Mouse (Mus musculus): ENCODE results near the gene Sertad3.
A peak's percentile ranks its signal among the peaks of the same experiment; 100 is the strongest.

Gene Sertad3

GRCm38 (mm10) chr7:27467648-27468047 lies 5.9 kb upstream of the Sertad3 start:
- DNase-seq (ENCODE audit: low spot score in 2 of 2): no peak

DNA sequence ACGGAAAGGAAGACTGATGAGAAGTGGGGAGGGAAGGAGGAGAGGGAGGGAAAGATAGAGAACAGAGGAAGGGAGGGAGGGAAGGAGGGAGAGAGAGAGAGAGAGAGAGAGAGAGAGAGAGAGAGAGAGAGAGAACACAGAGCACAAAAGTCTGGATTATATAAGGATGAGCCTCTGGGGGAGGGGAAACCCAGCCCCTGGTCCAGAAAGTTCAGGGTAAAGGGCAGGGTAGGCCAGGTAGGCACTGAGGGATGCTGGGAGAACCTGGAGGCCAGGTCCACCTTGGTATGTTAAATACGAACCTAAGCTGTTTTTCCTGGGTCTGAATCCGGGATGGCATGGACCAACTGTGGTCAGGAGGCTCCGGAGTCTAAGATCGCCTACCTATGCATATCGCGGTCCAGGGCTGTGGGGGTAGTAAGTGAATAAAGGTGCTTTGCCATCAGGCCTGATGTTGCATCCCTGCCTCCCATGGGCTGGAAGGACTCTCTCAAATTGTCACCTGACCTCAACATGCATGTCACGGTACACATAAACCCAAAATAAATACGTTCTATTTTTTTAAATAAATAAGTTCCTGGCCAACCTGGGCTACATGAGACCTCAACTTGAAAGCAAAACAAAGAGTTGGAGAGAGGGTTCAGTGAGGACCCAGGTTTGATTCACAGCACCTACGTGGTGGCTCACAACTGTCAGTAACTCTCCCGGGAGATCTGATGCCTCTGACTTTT lies 2.0 kb upstream of the Sertad3 start:
- DNase-seq (ENCODE audit: low spot score in 2 of 2): no peak

- DNase-seq (ENCODE audit: low spot score in 2 of 2): peak in 1 of 2 experiments; percentile 18
These were observed 972 bp upstream of the Sertad3 start for GRCm38 (mm10) chr7:27472596-27472995.

DNA sequence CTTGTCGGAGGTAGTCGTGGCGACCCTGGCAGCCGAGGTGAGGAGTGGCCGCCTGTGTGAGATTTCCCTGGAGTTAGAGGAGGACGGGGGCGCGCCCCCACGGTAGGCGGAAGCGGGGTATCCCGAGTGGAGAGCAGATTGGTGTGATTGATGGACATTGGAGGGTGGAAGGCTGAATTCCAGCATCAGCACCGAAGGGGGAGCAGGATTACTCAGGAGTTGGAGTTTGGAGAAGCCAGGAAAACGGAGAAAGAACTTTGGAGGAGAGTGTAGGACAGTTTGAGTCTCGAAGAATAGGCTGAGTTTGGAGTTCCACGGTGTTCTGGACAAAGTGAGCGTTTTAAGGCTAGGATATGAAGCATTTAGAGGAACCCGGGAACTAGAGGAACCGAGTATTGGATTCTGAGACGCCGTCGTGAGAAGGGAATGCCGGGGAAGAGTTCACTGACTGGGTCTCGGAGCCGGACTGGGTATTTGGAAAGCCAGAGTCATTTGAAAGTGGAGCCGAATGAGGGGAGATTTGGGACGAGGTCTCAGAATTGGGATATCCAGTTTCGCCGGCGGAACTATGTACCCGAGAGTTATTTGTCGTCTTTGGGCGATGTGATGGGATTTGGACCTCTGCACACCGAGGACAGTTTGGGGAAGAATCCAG lies 394 bp downstream of the Sertad3 start:
- no peak for DNase-seq (ENCODE audit: low spot score in 2 of 2)

GRCm38 (mm10) chr7:27474490-27474954 lies 954 bp downstream of the Sertad3 start:
- peak; percentile 97 for DNase-seq (ENCODE audit: low spot score in 2 of 2)

- DNase-seq (ENCODE audit: low spot score in 2 of 2): no peak
These were observed 2.0 kb downstream of the Sertad3 start for GRCm38 (mm10) chr7:27475596-27475995.

DNA sequence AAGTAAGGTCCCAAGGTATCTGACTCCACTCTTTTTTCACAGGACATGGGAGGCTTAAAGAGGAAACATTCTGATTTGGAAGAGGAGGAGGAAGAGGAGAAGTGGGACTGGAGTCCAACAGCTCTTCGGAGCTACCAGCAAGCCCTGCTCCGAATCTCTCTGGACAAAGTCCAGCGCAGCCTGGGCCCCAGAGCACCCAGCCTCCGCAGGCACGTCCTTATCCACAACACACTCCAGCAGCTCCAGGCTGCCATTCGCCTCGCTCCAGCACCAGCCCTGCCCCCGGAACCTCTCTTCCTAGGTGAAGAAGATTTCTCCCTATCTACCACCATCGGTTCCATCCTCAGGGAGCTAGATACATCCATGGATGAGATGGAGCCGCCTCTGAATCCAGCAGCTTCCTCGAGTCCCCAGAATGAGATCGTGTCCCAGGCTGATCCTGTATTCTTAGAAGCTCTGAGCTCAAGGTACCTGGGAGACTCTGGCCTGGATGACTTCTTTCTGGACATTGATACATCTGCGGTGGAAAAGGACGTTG lies 2.6 kb downstream of the Sertad3 start:
- DNase-seq (ENCODE audit: low spot score in 2 of 2): no peak

DNA sequence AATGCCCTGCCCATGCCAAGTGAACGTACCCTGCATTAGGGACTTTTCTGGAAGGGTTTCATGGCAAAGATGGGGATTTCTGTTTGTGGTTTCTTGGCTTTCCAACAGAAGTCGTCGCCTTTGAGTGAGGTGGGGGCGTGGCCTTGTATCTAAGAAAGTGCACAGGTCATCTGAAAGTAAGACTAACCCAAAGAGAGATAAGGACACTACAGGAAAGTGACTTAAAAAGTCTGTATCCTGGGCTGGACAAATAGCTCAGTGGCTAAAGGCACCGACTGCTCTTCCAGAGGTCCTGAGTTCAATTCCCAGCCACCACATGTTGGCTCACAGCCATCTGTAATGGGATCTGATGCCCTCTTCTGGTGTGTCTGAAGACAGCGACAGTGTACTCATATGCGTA lies 5.0 kb downstream of the Sertad3 start:
- DNase-seq (ENCODE audit: low spot score in 2 of 2): no peak

GRCm38 (mm10) chr7:27479750-27480149 lies 6.2 kb downstream of the Sertad3 start:
- DNase-seq (ENCODE audit: low spot score in 2 of 2): no peak

- DNase-seq (ENCODE audit: low spot score in 2 of 2): no peak
These were observed 6.9 kb downstream of the Sertad3 start for GRCm38 (mm10) chr7:27480506-27480905.

DNA sequence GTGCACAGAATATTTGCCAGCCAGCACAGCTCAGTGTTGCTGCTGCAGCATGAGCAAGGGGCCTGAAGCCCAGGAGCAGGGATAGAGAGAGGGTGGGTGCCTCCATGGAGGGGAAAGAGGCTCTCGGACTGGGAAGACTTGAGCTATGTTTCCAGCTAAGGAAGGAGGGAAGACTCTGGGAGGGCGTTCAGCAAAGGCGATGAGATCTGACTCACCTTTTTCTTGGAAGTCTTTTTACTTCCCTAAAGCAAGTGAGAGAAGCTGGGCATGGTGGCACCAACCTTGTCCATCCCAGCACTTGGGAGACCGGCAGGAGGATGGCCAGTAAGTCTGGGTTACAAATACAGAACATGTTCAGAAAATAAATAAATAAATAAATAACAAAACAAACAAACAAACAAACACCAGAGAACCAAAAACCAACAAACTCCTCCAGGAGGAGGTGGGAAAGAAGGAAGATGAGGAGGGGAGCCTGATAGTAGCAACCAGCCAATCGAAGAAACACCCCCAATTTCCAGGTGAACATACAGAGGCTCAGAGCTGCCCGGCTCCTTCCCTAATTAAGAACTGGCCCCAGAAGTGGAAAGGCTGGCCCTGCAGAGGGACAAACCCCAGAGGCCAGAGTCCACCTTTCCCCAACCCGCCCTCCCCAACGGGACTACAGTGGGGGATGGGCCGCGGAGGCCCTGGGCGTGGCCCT lies 7.5 kb downstream of the Sertad3 start:
- no peak for DNase-seq (ENCODE audit: low spot score in 2 of 2)

GRCm38 (mm10) chr7:27481627-27481969 lies 8.0 kb downstream of the Sertad3 start:
- peak; percentile 54 to 57 for DNase-seq (ENCODE audit: low spot score in 2 of 2)

DNA sequence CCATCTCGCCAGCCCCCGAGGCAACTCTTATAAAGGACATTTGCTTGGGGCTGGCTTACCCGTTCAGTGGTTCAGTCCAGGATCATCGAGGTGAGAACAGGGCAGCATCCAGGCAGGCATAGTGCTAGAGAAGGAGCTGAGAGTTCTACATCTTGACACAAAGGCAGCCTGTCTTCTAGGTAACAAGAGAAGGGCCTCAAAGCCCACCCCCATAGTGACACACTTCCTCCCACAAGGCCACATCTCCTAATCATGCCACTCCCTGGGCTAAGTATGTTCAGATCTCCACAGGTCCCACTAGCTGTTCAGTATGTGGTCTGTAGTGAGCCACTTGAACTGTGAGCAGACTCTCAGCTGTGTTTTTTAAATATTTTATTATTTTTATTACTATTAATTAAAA lies 10.3 kb downstream of the Sertad3 start:
- DNase-seq (ENCODE audit: low spot score in 2 of 2): no peak

- no peak for DNase-seq (ENCODE audit: low spot score in 2 of 2)
These were observed 12.7 kb downstream of the Sertad3 start for GRCm38 (mm10) chr7:27486102-27486769.

- DNase-seq (ENCODE audit: low spot score in 2 of 2): peak; percentile 100
These were observed 13.5 kb downstream of the Sertad3 start, which contains the start of gene Sertad1 for GRCm38 (mm10) chr7:27486770-27487697. Gene Sertad1, plus strand, starts transcription at chr7:27486910.

DNA sequence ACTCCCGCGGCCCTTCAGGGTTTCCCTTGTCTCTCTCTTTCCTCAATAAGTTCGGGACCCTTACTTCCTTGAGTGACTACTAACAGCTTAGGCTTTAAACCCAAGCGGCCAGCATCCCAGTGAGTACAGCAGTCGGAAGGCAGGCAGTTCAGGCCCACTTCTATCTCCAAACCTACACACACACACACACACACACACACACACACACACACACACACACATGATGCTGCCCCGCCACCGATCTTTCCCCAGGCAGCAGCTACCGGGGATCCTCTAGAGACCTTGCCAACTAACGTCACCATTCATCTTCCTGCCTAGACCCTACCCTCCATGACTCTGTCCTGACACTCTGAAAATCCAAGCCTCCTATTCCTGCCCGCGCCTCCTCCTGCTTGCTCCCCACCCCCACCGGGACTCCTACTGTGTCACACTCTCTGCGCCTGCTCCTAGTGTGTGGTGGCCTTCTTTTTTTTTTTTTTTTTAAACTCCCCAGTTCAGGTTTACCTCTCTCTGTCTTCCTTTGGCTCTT lies 14.2 kb downstream of the Sertad3 start:
- peak in 1 of 2 experiments; percentile 16 for DNase-seq (ENCODE audit: low spot score in 2 of 2)

DNA sequence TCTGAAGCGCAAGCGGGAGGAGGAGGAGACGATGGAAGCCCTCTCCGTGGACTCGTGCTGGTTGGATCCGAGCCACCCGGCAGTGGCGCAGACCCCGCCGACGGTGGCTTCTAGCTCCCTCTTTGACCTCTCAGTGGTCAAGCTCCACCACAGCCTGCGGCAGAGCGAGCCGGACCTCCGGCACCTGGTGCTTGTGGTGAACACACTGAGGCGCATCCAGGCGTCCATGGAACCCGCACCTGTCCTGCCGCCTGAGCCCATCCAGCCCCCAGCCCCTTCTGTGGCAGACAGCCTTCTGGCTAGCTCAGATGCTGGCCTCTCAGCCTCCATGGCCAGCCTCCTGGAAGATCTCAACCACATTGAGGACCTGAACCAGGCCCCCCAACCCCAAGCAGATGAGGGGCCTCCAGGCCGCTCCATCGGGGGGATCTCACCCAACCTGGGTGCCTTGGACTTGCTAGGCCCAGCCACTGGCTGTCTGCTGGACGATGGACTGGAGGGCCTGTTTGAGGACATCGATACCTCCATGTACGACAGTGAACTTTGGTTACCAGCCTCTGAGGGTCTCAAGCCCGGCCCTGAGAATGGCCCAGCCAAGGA lies 15.8 kb downstream of the Sertad3 start:
- no peak for DNase-seq (ENCODE audit: low spot score in 2 of 2)

DNA sequence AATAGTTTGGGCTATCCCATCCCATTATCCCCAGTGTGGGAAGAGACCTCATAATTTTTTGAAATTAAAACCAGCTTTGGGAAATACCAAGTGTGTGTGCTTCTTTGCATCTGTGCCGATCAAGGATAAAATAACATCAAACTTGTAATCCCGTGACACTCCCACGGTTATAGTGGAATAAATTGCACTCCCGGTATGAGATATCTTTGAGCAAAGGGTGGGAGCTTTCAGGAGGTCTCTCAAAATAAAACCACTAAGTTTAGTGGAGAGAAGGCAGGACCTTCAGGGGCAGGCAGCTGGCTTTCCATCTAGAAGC lies 16.6 kb downstream of the Sertad3 start:
- no peak for DNase-seq (ENCODE audit: low spot score in 2 of 2)

- peak; percentile 85 to 88 for DNase-seq (ENCODE audit: low spot score in 2 of 2)
These were observed 17.2 kb downstream of the Sertad3 start for GRCm38 (mm10) chr7:27490543-27491329.
